Mouse (Mus musculus): ENCODE data around the gene Sirt1. TPM values are rescaled to one million over a fixed set of nuclear protein-coding genes. Genes with fewer than 3 reads are reported as not detected.

Sirt1 gene
- polyA plus RNA-seq, 1 experiment: 3.1 TPM

- Histone ChIP-seq H3K36me3 (ENCODE audit: control insufficient read depth, insufficient read depth, low read length) (peaks cover 13% of the 10 kb centered on the region), H3K27ac (ENCODE audit: insufficient read depth, low read length) (no peak overlapping the region), H3K27me3 (ENCODE audit: control insufficient read depth, insufficient read depth, low read length) (no peaks in the 10 kb centered on the region), H3K4me3 (ENCODE audit: extremely low read depth, insufficient read depth, insufficient read length) (no peak overlapping the region), H3K4me1 (ENCODE audit: control insufficient read depth, insufficient read depth, insufficient read length) (no peaks in the 10 kb centered on the region)
- DNase-seq (ENCODE audit: low read depth in 1 of 2, low spot score in 2 of 2): no peak
- WGBS: 26% methylated on average over 5 of the region's 5 CpGs
- TF ChIP-seq POLR2A (IDR thresholded peaks at IDR 0.05; ENCODE audit: low read depth, low read length) (no peak), CTCF (IDR thresholded peaks at IDR 0.05; ENCODE audit: extremely low read depth, insufficient read depth, insufficient read length, insufficient replicate concordance) (no peak)
These were observed 44.2 kb downstream of the Sirt1 start for GRCm38 (mm10) chr10:63337326-63337725.

GRCm38 (mm10) chr10:63336901-63337300, 44.6 kb downstream of the Sirt1 start:
- no peaks in the 10 kb centered on the region for H3K4me1 ChIP-seq (ENCODE audit: control insufficient read depth, insufficient read depth, insufficient read length)
- H3K4me3 ChIP-seq (ENCODE audit: extremely low read depth, insufficient read depth, insufficient read length): no peak overlapping the region
- WGBS: 94% methylated on average over 13 of the region's 13 CpGs
- H3K36me3 ChIP-seq (ENCODE audit: control insufficient read depth, insufficient read depth, low read length): peaks cover 13% of the 10 kb centered on the region
- H3K27ac ChIP-seq (ENCODE audit: insufficient read depth, low read length): no peak overlapping the region
- H3K27me3 ChIP-seq (ENCODE audit: control insufficient read depth, insufficient read depth, low read length): no peaks in the 10 kb centered on the region
- no peak for DNase-seq (ENCODE audit: low read depth in 1 of 2, low spot score in 2 of 2)
- TF ChIP-seq POLR2A (IDR thresholded peaks at IDR 0.05; ENCODE audit: low read depth, low read length) (no peak), CTCF (IDR thresholded peaks at IDR 0.05; ENCODE audit: extremely low read depth, insufficient read depth, insufficient read length, insufficient replicate concordance) (no peak)

GRCm38 (mm10) chr10:63327091-63327490, 54.4 kb downstream of the Sirt1 start:
- WGBS: 100% methylated on average over 1 of the region's 1 CpGs
- H3K27me3 ChIP-seq (ENCODE audit: control insufficient read depth, insufficient read depth, low read length): no peaks in the 10 kb centered on the region
- peaks cover 31% of the 10 kb centered on the region for H3K36me3 ChIP-seq (ENCODE audit: control insufficient read depth, insufficient read depth, low read length)
- no peak overlapping the region for H3K4me3 ChIP-seq (ENCODE audit: extremely low read depth, insufficient read depth, insufficient read length)
- DNase-seq (ENCODE audit: low read depth in 1 of 2, low spot score in 2 of 2): no peak
- TF ChIP-seq POLR2A (IDR thresholded peaks at IDR 0.05; ENCODE audit: low read depth, low read length) (no peak), CTCF (IDR thresholded peaks at IDR 0.05; ENCODE audit: extremely low read depth, insufficient read depth, insufficient read length, insufficient replicate concordance) (no peak)
- H3K4me1 ChIP-seq (ENCODE audit: control insufficient read depth, insufficient read depth, insufficient read length): no peaks in the 10 kb centered on the region
- no peak overlapping the region for H3K27ac ChIP-seq (ENCODE audit: insufficient read depth, low read length)

- Histone ChIP-seq H3K36me3 (ENCODE audit: control insufficient read depth, insufficient read depth, low read length) (peaks cover 40% of the 10 kb centered on the region), H3K4me3 (ENCODE audit: extremely low read depth, insufficient read depth, insufficient read length) (no peak overlapping the region), H3K27ac (ENCODE audit: insufficient read depth, low read length) (no peak overlapping the region), H3K4me1 (ENCODE audit: control insufficient read depth, insufficient read depth, insufficient read length) (no peaks in the 10 kb centered on the region), H3K27me3 (ENCODE audit: control insufficient read depth, insufficient read depth, low read length) (no peaks in the 10 kb centered on the region)
- TF ChIP-seq POLR2A (IDR thresholded peaks at IDR 0.05; ENCODE audit: low read depth, low read length): no peak
- TF ChIP-seq CTCF (IDR thresholded peaks at IDR 0.05; ENCODE audit: extremely low read depth, insufficient read depth, insufficient read length, insufficient replicate concordance): no peak
- no peak for DNase-seq (ENCODE audit: low read depth in 1 of 2, low spot score in 2 of 2)
- 94% methylated on average over 1 of the region's 1 CpGs for WGBS
These were observed 67.8 kb downstream of the Sirt1 start for GRCm38 (mm10) chr10:63313726-63314125.

GRCm38 (mm10) chr10:63308582-63309366, 72.7 kb downstream of the Sirt1 start:
- DNase-seq (ENCODE audit: low read depth in 1 of 2, low spot score in 2 of 2): peak; percentile 37 to 81

GRCm38 (mm10) chr10:63302356-63302755, 79.1 kb downstream of the Sirt1 start:
- DNase-seq (ENCODE audit: low read depth in 1 of 2, low spot score in 2 of 2): no peak
- 95% methylated on average over 2 of the region's 2 CpGs for WGBS
- H3K4me1 ChIP-seq (ENCODE audit: control insufficient read depth, insufficient read depth, insufficient read length): no peaks in the 10 kb centered on the region
- TF ChIP-seq CTCF (IDR thresholded peaks at IDR 0.05; ENCODE audit: extremely low read depth, insufficient read depth, insufficient read length, insufficient replicate concordance) (no peak), POLR2A (IDR thresholded peaks at IDR 0.05; ENCODE audit: low read depth, low read length) (no peak)
- H3K27ac ChIP-seq (ENCODE audit: insufficient read depth, low read length): no peak overlapping the region
- no peak overlapping the region for H3K4me3 ChIP-seq (ENCODE audit: extremely low read depth, insufficient read depth, insufficient read length)
- H3K36me3 ChIP-seq (ENCODE audit: control insufficient read depth, insufficient read depth, low read length): peaks cover 52% of the 10 kb centered on the region
- H3K27me3 ChIP-seq (ENCODE audit: control insufficient read depth, insufficient read depth, low read length): no peaks in the 10 kb centered on the region

More at GRCm38 (mm10) chr10:63308582-63309366, 72.7 kb downstream of the Sirt1 start:
- H3K4me1 ChIP-seq (ENCODE audit: control insufficient read depth, insufficient read depth, insufficient read length): no peaks in the 10 kb centered on the region
- 49% methylated on average over 10 of the region's 10 CpGs for WGBS
- H3K36me3 ChIP-seq (ENCODE audit: control insufficient read depth, insufficient read depth, low read length): peaks cover 44% of the 10 kb centered on the region
- no peak overlapping the region for H3K27ac ChIP-seq (ENCODE audit: insufficient read depth, low read length)
- TF ChIP-seq CTCF (IDR thresholded peaks at IDR 0.05; ENCODE audit: extremely low read depth, insufficient read depth, insufficient read length, insufficient replicate concordance): peak; percentile 87
- no peak for TF ChIP-seq POLR2A (IDR thresholded peaks at IDR 0.05; ENCODE audit: low read depth, low read length)
- no peak overlapping the region for H3K4me3 ChIP-seq (ENCODE audit: extremely low read depth, insufficient read depth, insufficient read length)
- no peaks in the 10 kb centered on the region for H3K27me3 ChIP-seq (ENCODE audit: control insufficient read depth, insufficient read depth, low read length)

- no peak for DNase-seq (ENCODE audit: low read depth in 1 of 2, low spot score in 2 of 2)
- TF ChIP-seq POLR2A (IDR thresholded peaks at IDR 0.05; ENCODE audit: low read depth, low read length) (no peak), CTCF (IDR thresholded peaks at IDR 0.05; ENCODE audit: extremely low read depth, insufficient read depth, insufficient read length, insufficient replicate concordance) (no peak)
- Histone ChIP-seq H3K4me3 (ENCODE audit: extremely low read depth, insufficient read depth, insufficient read length) (no peak overlapping the region), H3K27ac (ENCODE audit: insufficient read depth, low read length) (no peak overlapping the region), H3K36me3 (ENCODE audit: control insufficient read depth, insufficient read depth, low read length) (peaks cover 43% of the 10 kb centered on the region), H3K27me3 (ENCODE audit: control insufficient read depth, insufficient read depth, low read length) (no peaks in the 10 kb centered on the region), H3K4me1 (ENCODE audit: control insufficient read depth, insufficient read depth, insufficient read length) (no peaks in the 10 kb centered on the region)
- WGBS: 94% methylated on average over 7 of the region's 7 CpGs
These were observed 98.7 kb downstream of the Sirt1 start for GRCm38 (mm10) chr10:63282846-63283245.
